Mouse (Mus musculus): ENCODE measurements around the gene Cnnm2.
"Not testable (repeated sequence)": the region's sequence is repeated elsewhere in the genome, so short reads cannot be mapped to it uniquely, and the experiment has no call there.

The Cnnm2 gene

GRCm38 (mm10) chr19:46761247-46761946 lies at the start of gene Cnnm2:
Gene Cnnm2 (plus strand): TSS chr19:46761596.
- DNase-seq (ENCODE audit: low read depth, low spot score): peak; percentile 100

- no peak for DNase-seq (ENCODE audit: low read depth, low spot score)
These were observed 47.2 kb upstream of the Cnnm2 start for GRCm38 (mm10) chr19:46714234-46714633.

GRCm38 (mm10) chr19:46715016-46715415 lies 46.4 kb upstream of the Cnnm2 start:
- DNase-seq (ENCODE audit: low read depth, low spot score): no peak

GRCm38 (mm10) chr19:46718150-46718549 lies 43.2 kb upstream of the Cnnm2 start:
- DNase-seq (ENCODE audit: low read depth, low spot score): no peak

GRCm38 (mm10) chr19:46724411-46724810 lies 37.0 kb upstream of the Cnnm2 start:
- DNase-seq (ENCODE audit: low read depth, low spot score): no peak

GRCm38 (mm10) chr19:46726142-46726541 lies 35.3 kb upstream of the Cnnm2 start:
- DNase-seq (ENCODE audit: low read depth, low spot score): no peak

- DNase-seq (ENCODE audit: low read depth, low spot score): no peak
These were observed 34.2 kb upstream of the Cnnm2 start for GRCm38 (mm10) chr19:46727140-46727736.

- no peak for DNase-seq (ENCODE audit: low read depth, low spot score)
These were observed 33.4 kb upstream of the Cnnm2 start for GRCm38 (mm10) chr19:46727945-46728540.

- DNase-seq (ENCODE audit: low read depth, low spot score): no peak
These were observed 32.5 kb upstream of the Cnnm2 start for GRCm38 (mm10) chr19:46728909-46729308.

- DNase-seq (ENCODE audit: low read depth, low spot score): no peak
These were observed 30.0 kb upstream of the Cnnm2 start for GRCm38 (mm10) chr19:46731351-46731750.

- DNase-seq (ENCODE audit: low read depth, low spot score): not testable (repeated sequence)
These were observed 28.7 kb upstream of the Cnnm2 start for GRCm38 (mm10) chr19:46732673-46733072.

GRCm38 (mm10) chr19:46733626-46734025 lies 27.8 kb upstream of the Cnnm2 start:
- DNase-seq (ENCODE audit: low read depth, low spot score): no peak

GRCm38 (mm10) chr19:46735241-46735640 lies 26.2 kb upstream of the Cnnm2 start:
- no peak for DNase-seq (ENCODE audit: low read depth, low spot score)

- no peak for DNase-seq (ENCODE audit: low read depth, low spot score)
These were observed 24.3 kb upstream of the Cnnm2 start for GRCm38 (mm10) chr19:46737106-46737505.

- peak; percentile 43 for DNase-seq (ENCODE audit: low read depth, low spot score)
These were observed 20.9 kb upstream of the Cnnm2 start for GRCm38 (mm10) chr19:46740341-46741008.

- no peak for DNase-seq (ENCODE audit: low read depth, low spot score)
These were observed 19.8 kb upstream of the Cnnm2 start for GRCm38 (mm10) chr19:46741574-46741973.

GRCm38 (mm10) chr19:46744681-46745080 lies 16.7 kb upstream of the Cnnm2 start:
- DNase-seq (ENCODE audit: low read depth, low spot score): no peak

GRCm38 (mm10) chr19:46747799-46748198 lies 13.6 kb upstream of the Cnnm2 start:
- DNase-seq (ENCODE audit: low read depth, low spot score): no peak

GRCm38 (mm10) chr19:46752235-46752634 lies 9.2 kb upstream of the Cnnm2 start:
- DNase-seq (ENCODE audit: low read depth, low spot score): no peak

- DNase-seq (ENCODE audit: low read depth, low spot score): no peak
These were observed 6.3 kb upstream of the Cnnm2 start for GRCm38 (mm10) chr19:46755066-46755465.

GRCm38 (mm10) chr19:46756221-46756620 lies 5.2 kb upstream of the Cnnm2 start:
- no peak for DNase-seq (ENCODE audit: low read depth, low spot score)

- no peak for DNase-seq (ENCODE audit: low read depth, low spot score)
These were observed 2.3 kb upstream of the Cnnm2 start for GRCm38 (mm10) chr19:46759096-46759495.

All from skeletal muscle tissue, adult 2 months (tissue).